Mouse (Mus musculus): ENCODE results near the gene Ensa.
"Not testable (repeated sequence)": the region's sequence is repeated elsewhere in the genome, so short reads cannot be mapped to it uniquely, and the experiment has no call there.

DNA sequence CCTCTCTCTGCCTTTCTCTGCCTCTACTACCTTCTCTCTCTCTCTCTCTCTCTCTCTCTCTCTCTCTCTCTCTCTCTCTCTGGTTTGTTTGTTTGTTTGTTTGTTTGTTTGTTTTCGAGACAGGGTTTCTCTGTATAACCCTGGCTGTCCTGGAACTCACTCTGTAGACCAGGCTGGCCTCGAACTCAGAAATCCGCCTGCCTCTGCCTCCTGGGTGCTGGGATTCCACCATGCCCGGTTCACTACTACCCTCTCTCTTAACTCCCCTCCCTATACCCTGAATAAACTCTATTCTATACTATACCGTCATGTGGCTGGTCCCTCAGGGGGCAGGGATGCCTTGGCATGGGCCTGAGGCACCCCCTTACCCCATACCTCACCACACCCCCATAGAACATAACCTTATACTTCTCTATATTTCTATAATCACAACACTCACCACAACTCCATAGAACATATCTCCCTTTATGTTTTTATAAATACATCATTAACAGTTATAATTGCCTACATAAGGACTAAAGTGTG lies 740 bp upstream of the Ensa start:
- TF ChIP-seq CTCF (IDR thresholded peaks at IDR 0.05; ENCODE audit: control insufficient read depth, insufficient read depth, insufficient replicate concordance, low read depth, low read length); POLR2A (IDR thresholded peaks at IDR 0.05; ENCODE audit: control insufficient read depth, low read depth, low read length): not testable (repeated sequence)
